Mouse (Mus musculus): Measurements from ENCODE around the gene Celf2. TPM values are rescaled to one million over a fixed set of nuclear protein-coding genes. Genes with fewer than 3 reads are reported as not detected.

Gene Celf2
- total RNA-seq, 4 experiments from 2014 or later = 60.0 to 64.8 (median 63.1) TPM

DNA sequence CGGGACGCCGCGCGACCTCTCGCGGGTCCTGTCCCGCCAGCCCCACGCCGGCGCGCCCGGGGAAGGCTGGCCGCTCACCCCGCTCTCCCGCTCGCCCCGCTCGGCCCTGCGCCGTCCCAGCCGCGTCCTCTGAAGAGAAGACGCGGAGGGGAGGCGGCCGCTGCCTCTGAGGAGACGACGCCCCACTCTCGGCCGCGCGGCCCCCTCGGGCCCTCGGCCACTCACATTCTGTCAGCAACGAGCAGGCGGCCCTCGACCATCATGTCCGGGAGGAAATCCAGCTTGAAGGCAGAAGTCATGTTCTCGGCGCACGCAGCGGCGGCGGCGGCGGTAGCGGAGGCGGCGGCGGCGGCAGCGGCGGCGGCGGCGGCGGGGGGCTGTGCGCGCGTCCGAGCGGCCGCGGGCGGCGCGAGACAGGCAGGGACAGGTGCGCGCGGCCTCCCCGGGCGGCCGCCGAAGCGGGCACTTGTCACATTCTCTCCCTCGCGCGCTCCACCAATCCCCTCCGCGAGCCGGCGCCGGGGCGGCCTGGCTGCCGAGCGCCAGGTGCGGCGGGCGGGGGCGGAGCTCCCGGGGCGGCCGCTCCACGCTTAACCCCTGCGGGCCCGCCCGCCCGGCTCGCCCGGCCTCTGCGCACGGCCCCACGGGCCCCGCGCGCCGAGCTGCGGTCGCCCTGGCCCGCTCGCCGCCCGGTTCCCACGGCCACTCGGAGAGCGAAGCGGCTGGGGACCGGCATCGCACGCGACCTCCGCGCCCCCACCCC is 637.1 kb downstream of the Celf2 start:
- DNase-seq (ENCODE audit: low spot score) = no peak

DNA sequence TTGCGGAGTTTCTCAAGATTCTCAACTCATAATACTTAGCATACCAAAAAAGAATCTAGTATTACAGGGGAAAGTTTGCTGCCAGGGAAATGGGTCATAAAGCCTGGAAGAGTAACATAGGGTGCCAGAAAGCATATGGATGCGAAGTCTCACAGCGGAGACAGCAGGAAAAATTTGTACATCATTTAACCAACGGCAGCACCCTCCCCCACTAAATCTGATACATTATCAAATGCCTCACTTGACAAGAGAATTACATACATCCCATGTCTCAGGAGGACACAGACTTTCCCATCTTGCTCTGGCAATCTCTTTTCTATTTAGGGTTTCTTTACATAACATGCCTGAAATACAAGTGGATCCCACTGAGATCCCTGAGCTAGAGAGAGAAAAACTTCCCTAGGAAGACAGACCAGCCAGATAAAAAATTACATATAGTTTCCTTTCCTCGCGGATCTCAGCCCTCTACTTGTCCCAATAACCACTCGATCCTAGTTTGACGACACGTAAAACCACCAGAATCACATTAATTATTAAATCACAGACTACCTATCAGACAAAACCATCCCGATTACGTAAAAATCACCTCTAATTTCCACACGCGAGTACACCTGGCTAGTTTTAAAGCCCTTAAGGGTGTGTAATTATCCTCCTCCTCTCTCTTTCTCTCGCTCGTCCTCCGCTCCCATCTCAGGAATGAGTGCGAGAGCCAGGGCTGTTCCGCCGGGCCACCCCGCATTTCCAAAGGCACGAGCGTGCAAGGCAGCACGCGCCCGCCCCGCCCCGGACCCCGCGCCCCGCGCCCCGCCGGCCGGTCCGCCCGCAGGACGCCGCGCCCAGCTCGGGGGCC is 637.9 kb downstream of the Celf2 start:
- no peak for DNase-seq (ENCODE audit: low spot score)

DNA sequence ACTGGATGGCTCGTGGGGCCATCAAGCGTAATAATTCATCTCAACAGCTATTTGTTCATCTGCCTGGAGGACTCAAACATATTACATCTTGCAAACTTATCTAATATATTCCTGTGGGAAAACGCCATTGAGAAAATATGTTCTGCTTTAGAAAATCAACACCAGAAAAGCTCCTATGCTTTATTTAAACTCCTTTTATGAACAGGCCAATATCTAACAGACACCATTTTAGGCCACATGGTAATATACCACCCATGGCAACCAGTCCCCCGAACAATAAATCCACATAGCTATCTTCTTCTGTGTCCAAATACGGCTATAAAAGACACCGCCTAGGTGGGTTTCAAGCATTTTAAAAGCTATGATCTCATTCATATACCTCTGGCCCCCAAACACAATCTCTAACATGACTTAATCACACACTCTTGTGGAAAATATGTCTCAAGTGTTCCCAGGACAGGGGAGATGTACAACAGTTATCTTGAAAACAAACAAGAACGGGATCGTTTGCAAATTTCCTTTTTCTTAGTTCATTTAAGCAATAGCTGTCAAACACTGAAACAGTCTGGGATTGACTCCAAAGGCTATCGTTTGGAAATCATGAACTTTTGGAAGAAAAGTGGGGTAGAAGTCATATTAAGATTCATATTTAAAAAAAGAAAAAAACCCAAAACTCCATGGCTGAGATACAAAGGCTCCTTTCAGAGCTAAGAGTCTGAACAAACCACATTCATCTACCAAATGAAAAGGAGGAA is 639.2 kb downstream of the Celf2 start:
- peak; percentile 51 for DNase-seq (ENCODE audit: low spot score)

DNA sequence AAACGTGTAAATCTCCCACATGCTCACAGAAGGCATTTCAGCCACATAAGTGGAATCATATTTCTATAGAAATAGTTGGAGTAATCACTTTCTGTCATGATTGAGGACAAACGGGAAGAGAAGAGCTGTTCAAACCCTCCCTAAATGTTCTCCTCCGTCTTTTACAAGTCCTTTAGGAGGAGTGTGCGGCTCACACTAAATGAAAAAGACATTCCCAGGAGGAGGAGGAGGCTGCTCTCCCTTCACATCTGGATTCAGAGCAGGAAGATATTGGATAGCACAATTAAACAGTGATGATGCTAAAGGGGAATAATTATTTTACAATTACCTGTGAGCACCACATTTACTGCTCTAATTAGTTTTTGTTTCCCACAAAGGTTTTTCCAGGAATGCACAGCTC is 642.1 kb downstream of the Celf2 start:
- no peak for DNase-seq (ENCODE audit: low spot score)

DNA sequence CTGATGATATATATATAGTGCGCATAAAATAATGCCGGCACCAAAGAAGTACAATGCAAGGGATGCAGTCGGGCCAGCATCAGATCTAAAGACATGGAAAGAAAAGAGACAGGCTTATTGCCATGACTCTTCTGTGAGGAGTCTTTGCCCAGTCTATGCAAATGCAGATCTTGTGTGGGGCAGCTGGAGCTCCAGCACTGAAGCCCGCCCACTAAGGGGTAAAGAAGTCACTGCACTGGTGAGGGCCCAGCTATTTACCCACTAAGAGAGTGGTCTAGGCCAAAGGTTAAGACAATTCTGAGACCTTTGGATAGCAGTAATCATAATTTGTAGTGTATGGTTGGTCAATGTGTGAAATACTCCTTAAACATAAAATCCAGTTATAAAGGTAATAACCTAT is 643.6 kb downstream of the Celf2 start:
- no peak for DNase-seq (ENCODE audit: low spot score)

DNA sequence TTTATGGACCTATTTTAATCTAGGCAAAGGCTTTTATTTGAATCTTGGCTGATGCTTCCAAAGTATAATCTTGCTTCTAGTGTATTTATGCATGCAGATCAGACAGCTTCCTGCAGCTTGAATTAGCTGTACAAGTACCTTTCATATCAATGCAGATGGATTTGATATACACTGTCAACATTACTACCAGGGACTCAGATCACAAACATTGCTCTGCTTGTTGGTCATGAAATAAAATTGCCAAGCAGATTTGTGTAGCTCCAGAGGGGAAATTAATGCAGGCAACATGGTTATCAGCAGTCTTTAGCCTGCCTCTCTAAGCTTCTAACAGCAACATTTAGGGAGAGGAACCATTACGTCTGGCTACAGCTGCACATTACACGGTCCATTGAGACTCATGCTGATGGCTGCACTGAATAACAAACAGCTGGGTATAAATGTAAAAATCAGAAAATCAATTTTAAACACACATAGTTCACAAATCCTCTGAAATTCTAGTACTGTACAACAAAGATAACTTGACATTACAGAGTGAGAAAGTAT is 659.2 kb downstream of the Celf2 start:
- no peak for DNase-seq (ENCODE audit: low spot score)

DNA sequence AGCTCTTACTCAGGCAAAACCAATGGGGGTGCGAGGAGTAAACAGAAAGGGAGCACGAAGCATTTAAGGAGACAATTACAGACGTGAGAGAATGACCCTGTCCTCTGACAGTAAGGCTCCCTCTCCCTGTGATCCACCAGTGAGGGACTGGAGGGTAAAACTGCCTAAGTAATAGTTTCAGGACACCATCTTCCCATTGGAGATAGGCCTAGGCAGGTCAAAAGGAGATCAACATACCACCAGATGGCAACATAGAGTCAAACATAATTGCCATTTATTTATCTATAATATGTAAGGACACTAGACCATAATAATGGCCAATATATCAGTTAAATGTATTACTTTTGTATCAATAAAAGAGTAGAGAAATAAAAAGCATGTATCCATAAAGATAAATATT is 660.0 kb downstream of the Celf2 start:
- no peak for DNase-seq (ENCODE audit: low spot score)

DNA sequence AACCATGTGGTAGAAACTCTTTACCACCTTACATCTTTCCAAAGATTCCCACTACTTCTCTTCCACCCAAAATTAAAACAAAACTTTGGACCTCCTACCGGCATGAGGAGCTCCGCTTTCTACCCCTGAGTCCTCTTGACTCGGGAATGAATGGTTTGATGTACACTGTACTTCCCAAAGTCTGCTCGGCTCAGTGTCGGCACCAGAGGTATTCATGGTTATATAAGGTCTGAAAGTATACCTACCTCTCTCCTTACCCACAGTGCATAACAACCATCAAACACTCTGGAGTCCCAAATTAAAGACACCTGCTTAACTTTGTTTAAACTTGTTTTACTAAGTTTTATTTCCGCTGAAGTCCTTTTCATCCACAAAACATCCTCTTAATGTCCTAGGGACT is 679.3 kb downstream of the Celf2 start:
- DNase-seq (ENCODE audit: low spot score) = no peak

DNA sequence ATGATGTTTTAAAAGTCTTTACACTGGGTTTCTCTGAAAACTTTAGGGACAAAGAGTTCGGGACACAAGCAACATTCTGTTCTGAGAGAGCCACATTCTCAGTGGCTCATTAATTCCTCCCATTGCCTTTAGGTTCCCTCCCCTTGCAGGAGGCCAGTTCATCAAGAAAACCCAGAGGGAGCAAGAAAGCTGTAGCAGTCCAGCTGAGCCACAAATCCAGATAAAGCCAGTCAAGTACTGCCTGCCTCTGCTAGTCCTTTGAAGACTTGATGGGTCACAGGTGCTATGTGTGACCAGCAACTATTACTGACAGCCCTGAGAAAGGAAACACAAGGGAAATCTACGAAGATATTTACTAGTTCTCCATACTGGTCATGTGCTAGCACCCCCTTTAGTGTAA is 681.8 kb downstream of the Celf2 start:
- DNase-seq (ENCODE audit: low spot score) = peak; percentile 53

DNA sequence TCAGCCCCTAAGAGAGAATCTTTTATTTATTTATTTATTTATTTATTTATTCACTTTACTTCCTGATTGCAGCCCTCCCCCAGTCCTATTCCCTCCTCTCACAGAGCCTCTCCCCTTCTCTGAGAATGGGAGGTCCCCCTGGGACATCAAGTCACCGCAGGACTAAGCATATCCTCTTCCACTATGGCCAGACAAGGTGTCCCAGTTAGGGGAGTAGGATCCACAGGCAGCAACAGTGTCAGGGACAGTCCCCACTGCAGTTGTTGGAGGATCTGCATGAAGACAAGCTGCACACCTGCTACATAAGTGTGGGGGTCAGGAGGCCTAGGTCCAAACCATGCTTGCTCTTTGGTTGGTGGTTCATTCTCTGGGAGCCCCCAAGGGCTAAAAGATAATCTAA is 686.3 kb downstream of the Celf2 start:
- no peak for DNase-seq (ENCODE audit: low spot score)

DNA sequence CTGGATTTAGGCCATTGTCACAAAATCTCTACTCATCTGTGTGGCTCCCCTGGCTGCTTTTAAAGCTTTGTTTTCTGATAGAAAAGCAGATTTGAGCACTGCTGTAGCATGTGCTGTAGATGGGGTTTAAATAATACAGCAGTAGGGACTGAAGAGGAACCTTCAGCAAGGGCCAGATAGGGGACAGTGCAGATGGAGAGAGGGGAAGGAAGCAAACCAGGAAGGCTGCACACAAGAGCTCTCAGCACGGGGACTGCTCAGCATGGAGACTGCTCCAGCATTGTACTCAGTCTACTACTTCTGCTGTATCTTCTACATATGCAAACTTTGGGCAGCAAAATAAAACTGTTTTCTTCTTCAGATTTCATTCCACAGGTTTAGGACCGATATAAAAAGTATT is 687.8 kb downstream of the Celf2 start:
- no peak for DNase-seq (ENCODE audit: low spot score)

DNA sequence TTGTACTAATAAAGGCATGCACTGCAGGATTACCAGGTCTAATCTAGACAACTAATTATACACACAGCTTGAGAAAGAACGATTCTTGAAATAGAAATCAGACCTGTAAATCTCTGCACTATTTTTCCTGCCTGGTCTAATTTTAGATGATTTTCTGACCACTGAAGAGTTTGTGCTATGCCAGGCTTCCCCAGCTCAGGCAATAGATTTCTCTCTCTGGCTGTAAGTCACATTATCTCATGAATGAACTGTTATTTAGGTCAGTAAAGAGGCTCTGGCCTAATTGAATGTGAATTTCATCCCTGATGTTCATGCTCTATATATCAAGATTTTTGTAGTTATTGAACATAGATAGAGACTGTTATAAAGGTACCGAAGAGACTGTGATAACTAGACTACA is 694.1 kb downstream of the Celf2 start:
- no peak for DNase-seq (ENCODE audit: low spot score)

DNA sequence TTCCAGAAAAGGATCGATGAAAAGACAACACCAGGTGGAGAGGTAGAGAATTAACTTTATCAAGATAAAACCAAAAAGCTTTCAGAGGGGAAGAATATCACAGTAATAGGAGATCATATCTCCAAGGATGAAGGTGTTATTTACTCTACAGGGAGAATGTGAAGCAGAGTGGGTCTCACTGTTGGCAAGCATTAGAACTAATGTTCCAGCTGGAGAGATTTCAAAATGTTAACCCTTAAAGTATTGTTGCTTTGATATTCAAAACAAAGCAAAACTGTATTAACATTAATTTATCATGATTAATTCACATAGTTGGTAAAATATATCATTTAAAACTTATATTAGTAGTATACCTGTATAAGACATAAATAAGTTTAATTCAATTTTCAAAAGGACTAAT is 700.6 kb downstream of the Celf2 start:
- no peak for DNase-seq (ENCODE audit: low spot score)

DNA sequence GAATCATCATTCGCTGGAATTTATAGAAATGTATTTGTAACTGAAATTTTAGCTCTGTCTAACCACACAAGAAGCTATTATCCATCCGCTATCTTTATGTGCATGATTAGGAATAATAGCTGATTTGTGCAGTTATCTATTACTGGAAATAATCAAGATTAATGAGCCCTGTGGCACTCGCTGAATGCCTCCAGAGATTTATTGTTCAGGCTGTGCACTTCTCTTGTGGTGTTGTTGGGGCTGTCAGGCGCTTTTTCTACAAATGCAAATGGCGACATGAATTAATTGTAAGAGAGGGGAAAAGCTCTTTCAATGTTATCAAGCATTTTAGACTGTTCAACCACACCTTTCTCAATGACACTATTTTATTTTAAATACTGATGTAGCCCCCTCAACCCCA is 712.6 kb downstream of the Celf2 start:
- no peak for DNase-seq (ENCODE audit: low spot score)

DNA sequence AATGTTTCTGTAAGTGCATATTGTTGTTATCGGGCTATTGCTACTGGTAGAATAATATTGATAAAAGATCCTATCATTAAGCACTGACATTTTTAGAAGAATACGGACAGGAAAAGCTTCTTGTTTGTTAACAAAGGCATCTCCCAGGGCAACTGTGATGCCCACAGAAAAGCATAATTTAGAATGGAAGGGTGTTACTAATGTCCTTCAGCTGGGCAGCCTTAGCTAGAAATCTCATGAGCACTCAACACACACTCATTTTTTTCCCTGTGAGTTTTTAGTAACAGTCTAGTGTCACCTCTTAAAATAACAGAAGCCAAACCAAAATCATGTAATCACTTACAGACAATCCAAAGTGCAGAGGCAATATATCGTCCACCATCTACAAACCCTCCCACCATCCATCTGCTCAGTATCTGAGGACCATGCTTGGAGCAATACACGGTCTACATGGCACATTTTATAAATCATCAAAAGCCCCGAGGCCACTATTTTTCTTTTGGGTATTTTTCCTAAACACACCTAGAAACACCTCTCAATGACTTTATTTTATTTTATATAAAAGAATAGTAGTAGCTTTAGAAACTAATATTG is 713.3 kb downstream of the Celf2 start:
- DNase-seq (ENCODE audit: low spot score) = no peak

DNA sequence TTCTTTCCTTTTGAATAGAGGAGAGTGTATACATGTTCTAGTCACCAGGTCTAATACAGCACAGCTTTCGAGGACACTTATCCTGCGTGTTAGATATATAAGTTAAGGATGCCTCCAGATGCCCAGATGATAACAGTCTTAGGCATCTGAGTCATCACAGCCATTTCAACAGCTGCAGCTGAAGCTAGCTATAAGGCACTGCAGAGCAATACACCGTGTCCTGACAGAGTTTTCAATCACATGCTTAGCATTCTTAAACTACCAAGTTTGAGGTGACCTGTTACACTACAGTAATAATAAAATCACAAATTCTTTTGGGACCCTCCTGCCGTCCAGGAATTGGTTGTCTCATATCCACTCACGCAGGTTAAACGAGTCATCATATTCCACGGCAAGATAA is 714.5 kb downstream of the Celf2 start:
- DNase-seq (ENCODE audit: low spot score) = no peak

DNA sequence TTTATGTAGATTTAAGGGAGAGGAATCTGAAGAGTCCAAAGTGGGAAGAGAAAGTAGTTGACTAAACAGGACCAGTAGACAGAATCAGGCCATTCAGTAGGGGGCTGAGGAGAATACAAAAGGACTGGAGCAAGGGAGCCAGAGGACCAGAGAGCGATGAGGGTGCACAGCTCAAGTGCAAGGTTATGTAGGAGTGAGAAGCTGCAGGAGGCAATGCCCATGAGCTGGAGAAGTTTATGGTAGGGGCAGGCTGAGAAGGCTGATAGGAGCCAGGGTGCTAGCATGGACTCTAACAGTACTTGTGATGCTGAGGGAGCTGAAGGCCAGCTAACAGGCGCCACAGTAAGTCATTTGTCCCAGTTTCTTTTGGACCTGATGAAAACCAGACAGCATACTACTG is 718.5 kb downstream of the Celf2 start:
- no peak for DNase-seq (ENCODE audit: low spot score)

DNA sequence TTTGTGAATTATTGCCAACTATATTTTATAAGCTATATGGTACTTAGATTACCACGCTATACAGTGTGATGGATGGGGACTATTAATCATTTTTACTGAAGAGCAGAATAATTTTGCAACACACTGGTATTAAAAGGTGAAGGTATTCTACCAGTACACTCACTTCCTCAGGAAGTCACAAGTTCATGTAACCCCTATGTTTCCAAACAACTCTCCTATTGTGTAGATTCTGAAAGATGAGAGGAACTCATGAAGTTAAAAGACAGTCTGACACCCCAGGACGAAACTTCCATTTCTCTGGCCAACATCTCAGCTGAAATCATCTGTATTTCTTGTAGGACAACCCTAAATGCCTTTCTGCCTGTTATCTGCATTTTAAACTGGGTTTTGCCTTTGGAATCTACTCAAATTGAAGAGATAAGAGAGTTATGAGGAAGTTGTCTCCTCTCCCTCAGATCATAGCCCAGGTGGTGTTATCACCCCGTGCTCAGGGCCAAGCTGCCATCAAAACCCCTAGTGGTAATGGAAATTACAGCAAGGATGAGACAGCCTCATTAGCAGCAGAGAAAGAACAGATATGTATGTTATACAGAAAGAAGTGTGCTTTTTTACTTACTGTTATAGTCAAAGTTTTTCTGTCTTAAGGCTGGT is 722.7 kb downstream of the Celf2 start:
- DNase-seq (ENCODE audit: low spot score) = no peak

DNA sequence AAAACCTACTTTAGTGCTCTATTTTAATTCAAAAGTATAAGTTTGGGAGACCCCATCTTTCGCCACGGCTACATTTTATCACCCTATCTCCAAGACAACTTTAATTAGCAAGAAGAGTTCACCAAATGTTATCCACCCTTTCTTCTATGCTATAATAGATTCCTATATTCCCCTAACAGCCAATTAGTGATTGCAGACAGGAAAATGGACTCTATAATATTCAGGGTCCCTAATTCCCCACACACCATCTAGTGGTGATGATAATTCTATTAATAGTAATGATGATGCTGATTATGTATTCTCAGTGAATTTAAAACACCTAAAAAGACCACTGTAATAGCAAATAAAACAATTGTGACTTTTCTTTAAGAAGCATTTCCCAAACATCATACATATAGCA is 739.1 kb downstream of the Celf2 start:
- no peak for DNase-seq (ENCODE audit: low spot score)

DNA sequence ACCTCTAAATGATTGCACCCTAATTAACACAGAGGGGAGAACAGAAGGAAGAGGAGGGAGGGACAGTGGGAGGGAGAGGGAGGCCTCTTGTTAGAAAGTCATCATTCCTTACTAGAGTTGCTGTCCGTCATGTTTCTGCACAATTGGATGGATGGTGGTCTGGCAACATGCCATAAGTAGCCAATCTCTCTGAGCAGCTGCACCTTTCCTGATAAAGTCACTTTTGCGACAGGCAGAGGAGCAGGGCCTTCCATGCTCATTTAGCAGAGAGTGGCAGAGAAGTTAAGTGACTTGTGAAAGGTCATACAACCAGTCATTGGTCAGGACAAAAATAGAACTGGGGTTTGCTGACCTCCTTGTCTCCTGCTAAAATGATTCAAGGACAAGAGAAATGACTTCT is 747.0 kb downstream of the Celf2 start:
- DNase-seq (ENCODE audit: low spot score) = no peak

DNA sequence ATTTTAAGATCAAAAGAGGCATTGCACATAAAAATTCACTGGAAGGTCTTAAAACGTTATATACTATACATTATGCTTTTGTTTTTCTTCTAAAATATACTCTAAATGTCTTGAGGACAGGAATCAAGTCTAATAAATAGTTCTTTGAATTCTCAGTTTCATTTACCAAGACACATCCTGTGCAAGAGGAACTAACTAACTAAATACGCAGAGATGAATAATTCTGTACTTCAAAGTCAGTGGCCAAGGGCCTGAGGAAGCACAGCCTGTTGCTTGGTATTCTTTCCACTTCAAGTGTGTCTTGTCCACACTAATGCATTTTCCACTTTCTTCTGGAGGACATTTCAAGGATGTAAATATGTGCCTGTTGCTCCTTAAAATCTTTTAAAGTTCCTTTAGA is 766.2 kb downstream of the Celf2 start:
- DNase-seq (ENCODE audit: low spot score) = no peak
